Mouse (Mus musculus) frontal cortex, postnatal 25 days (tissue): Measurements from ENCODE around the gene Cdc42.
A peak's percentile ranks its signal among the peaks of the same experiment; 100 is the strongest.

Experiments used
- DNase-seq, 2 experiments: peaks; one replicate each; pipeline ENCODE4 v3.0.0; 2022; ENCODE audit warnings: low spot score in 2 of 2

Gene Cdc42

GRCm38 (mm10) chr4:137371596-137372523, 14.3 kb upstream of the Cdc42 start:
- no peak for DNase-seq

- DNase-seq: no peak
Observed at GRCm38 (mm10) chr4:137369954-137370750, 12.6 kb upstream of the Cdc42 start.

- no peak for DNase-seq
Observed at GRCm38 (mm10) chr4:137368198-137368597, 10.7 kb upstream of the Cdc42 start.

GRCm38 (mm10) chr4:137367275-137368088, 10.0 kb upstream of the Cdc42 start:
- no peak for DNase-seq

GRCm38 (mm10) chr4:137366097-137366496, 8.6 kb upstream of the Cdc42 start:
- no peak for DNase-seq

- no peak for DNase-seq
Observed at GRCm38 (mm10) chr4:137365356-137366062, 8.0 kb upstream of the Cdc42 start.

- DNase-seq: no peak
Observed at GRCm38 (mm10) chr4:137364826-137365225, 7.3 kb upstream of the Cdc42 start.

- no peak for DNase-seq
Observed at GRCm38 (mm10) chr4:137360996-137361395, 3.5 kb upstream of the Cdc42 start.

GRCm38 (mm10) chr4:137358291-137359002, 927 bp upstream of the Cdc42 start:
- no peak for DNase-seq

GRCm38 (mm10) chr4:137356674-137357510, 628 bp downstream of the Cdc42 start:
- DNase-seq: peak in 1 of 2 experiments; percentile 39

- no peak for DNase-seq
Observed at GRCm38 (mm10) chr4:137350627-137351026, 6.9 kb downstream of the Cdc42 start.

- no peak for DNase-seq
Observed at GRCm38 (mm10) chr4:137345790-137346189, 11.7 kb downstream of the Cdc42 start.

- no peak for DNase-seq
Observed at GRCm38 (mm10) chr4:137345112-137345511, 12.4 kb downstream of the Cdc42 start.

GRCm38 (mm10) chr4:137342816-137343215, 14.7 kb downstream of the Cdc42 start:
- DNase-seq: no peak

GRCm38 (mm10) chr4:137339415-137339814, 18.1 kb downstream of the Cdc42 start:
- DNase-seq: no peak

GRCm38 (mm10) chr4:137336468-137336867, 21.1 kb downstream of the Cdc42 start:
- DNase-seq: no peak

GRCm38 (mm10) chr4:137332051-137332450, 25.5 kb downstream of the Cdc42 start:
- no peak for DNase-seq

- no peak for DNase-seq
Observed at GRCm38 (mm10) chr4:137326494-137326893, 31.0 kb downstream of the Cdc42 start.

- DNase-seq: no peak
Observed at GRCm38 (mm10) chr4:137324926-137325325, 32.6 kb downstream of the Cdc42 start.
